Mouse (Mus musculus) thymus, postnatal 25 days (tissue): Measurements from ENCODE around the gene Ccdc182.

Experiments used
- DNase-seq: peaks from one replicate; pipeline ENCODE4 v3.0.0; 2022

Ccdc182 gene

GRCm38 (mm10) chr11:88328813-88329595 is 35.1 kb downstream of the Ccdc182 start:
- no peak for DNase-seq

- no peak for DNase-seq
Measured at GRCm38 (mm10) chr11:88330799-88331198, 36.9 kb downstream of the Ccdc182 start.

- DNase-seq, result no peak
Measured at GRCm38 (mm10) chr11:88331722-88332121, 37.9 kb downstream of the Ccdc182 start.

- DNase-seq, result no peak
Measured at GRCm38 (mm10) chr11:88332309-88332934, 38.6 kb downstream of the Ccdc182 start.

GRCm38 (mm10) chr11:88334893-88335292 is 41.0 kb downstream of the Ccdc182 start:
- no peak for DNase-seq

GRCm38 (mm10) chr11:88337926-88338325 is 44.1 kb downstream of the Ccdc182 start:
- DNase-seq, result no peak
